ENCODE assay signal across 18 mouse cellular contexts in the genomic region with DNA sequence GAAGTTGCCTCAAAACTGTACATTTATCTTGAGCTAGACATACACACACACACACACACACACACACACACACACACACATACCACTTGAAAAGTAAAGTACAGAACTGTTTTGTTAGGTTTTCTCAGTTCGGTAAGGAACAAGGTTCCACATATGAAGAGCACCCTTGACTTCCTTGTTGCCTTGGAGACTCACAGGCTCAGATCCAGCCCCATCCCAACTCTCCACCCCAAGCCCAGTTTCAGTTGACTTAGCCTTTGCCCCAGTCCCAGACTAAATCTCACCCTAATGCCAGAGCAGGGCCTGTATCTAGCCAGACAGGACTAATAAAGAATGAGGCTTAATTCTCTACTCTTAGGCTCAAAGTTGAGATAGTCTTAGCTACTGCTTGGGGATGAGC. TPM values are rescaled to one million over a fixed set of nuclear protein-coding genes. Genes with fewer than 3 reads are reported as not detected.
DNase-seq lines count a peak whose midpoint lies in the region; ATAC-seq and TF ChIP-seq lines count a peak whose summit lies in the region.
"Had no signal": no experiment of that assay in that cellular context is flagged by ENCODE, and none has a peak within 500 bp of the region (broad histone marks: within the 10 kb centered on the region; RNA-seq: fewer than 3 reads in every experiment).

No protein-coding gene starts in this region.

- H3K4me1 ChIP-seq in intestine, embryonic 15.5 days (replicated peaks): no peaks in the 10 kb centered on the region
- peaks cover 6% of the 10 kb centered on the region; the same call in 1 of the 2 replicates for H3K4me1 ChIP-seq in intestine, postnatal 0 days (replicated peaks; ENCODE audit: control insufficient read depth, insufficient read depth, low read length)
- peaks cover 5% of the 10 kb centered on the region for H3K4me1 ChIP-seq in E14TG2a.4 (replicated peaks; ENCODE audit: low read depth, low read length)
- H3K4me1 ChIP-seq in intestine, embryonic 16.5 days (ENCODE audit: control insufficient read depth, insufficient read depth, low read length): peaks cover 6% of the 10 kb centered on the region; the same call in 1 of the 2 replicates
- H3K4me1 ChIP-seq in hindbrain, embryonic 10.5 days (replicated peaks): no peaks in the 10 kb centered on the region
- H3K4me1 ChIP-seq: embryonic facial prominence, embryonic 10.5 days; heart, embryonic 10.5 days; neural tube, embryonic 13.5 days; stomach, embryonic 15.5 days had no signal

- H3K9me3 ChIP-seq in intestine, embryonic 15.5 days: no peaks in the 10 kb centered on the region
- no peaks in the 10 kb centered on the region for H3K9me3 ChIP-seq in intestine, postnatal 0 days (ENCODE audit: control insufficient read depth)
- H3K9me3 ChIP-seq in E14TG2a.4 (ENCODE audit: low read length): no peaks in the 10 kb centered on the region
- no peaks in the 10 kb centered on the region for H3K9me3 ChIP-seq in intestine, embryonic 16.5 days (ENCODE audit: control insufficient read depth, low read length)
- H3K9me3 ChIP-seq in hindbrain, embryonic 10.5 days: no peaks in the 10 kb centered on the region
- H3K9me3 ChIP-seq: embryonic facial prominence, embryonic 10.5 days; heart, embryonic 10.5 days; neural tube, embryonic 13.5 days; stomach, embryonic 15.5 days had no signal

- H3K9ac ChIP-seq in intestine, embryonic 15.5 days: no peak overlapping the region
- H3K9ac ChIP-seq in intestine, postnatal 0 days (ENCODE audit: low read depth, low read length): no peak overlapping the region
- H3K9ac ChIP-seq in intestine, embryonic 16.5 days (ENCODE audit: low read depth, low read length): no peak overlapping the region
- H3K9ac ChIP-seq: neural tube, embryonic 13.5 days; stomach, embryonic 15.5 days had no signal

- no peak overlapping the region for H3K4me2 ChIP-seq in intestine, embryonic 15.5 days (replicated peaks)
- no peak overlapping the region for H3K4me2 ChIP-seq in intestine, postnatal 0 days (replicated peaks; ENCODE audit: low read depth)
- no peak overlapping the region for H3K4me2 ChIP-seq in intestine, embryonic 16.5 days (ENCODE audit: low read depth, low read length)
- H3K4me2 ChIP-seq: neural tube, embryonic 13.5 days; stomach, embryonic 15.5 days had no signal

- H3K36me3 ChIP-seq in intestine, embryonic 15.5 days: no peaks in the 10 kb centered on the region
- no peaks in the 10 kb centered on the region for H3K36me3 ChIP-seq in intestine, postnatal 0 days (ENCODE audit: control insufficient read depth, insufficient read depth)
- H3K36me3 ChIP-seq in E14TG2a.4 (ENCODE audit: insufficient read depth, low read length): no peaks in the 10 kb centered on the region
- H3K36me3 ChIP-seq in intestine, embryonic 16.5 days (ENCODE audit: control insufficient read depth, insufficient read depth, low read length): no peaks in the 10 kb centered on the region
- no peaks in the 10 kb centered on the region for H3K36me3 ChIP-seq in hindbrain, embryonic 10.5 days
- H3K36me3 ChIP-seq: embryonic facial prominence, embryonic 10.5 days; heart, embryonic 10.5 days; neural tube, embryonic 13.5 days; stomach, embryonic 15.5 days had no signal

- TF ChIP-seq CTCF in intestine, postnatal 0 days (IDR thresholded peaks at IDR 0.05; ENCODE audit: low read depth): no peak
- TF ChIP-seq CTCF in E14TG2a.4 (conservative IDR thresholded peaks at IDR 0.05; ENCODE audit: low read length): no peak

- no peak overlapping the region for H3K4me3 ChIP-seq in intestine, embryonic 15.5 days (replicated peaks)
- H3K4me3 ChIP-seq in intestine, postnatal 0 days (ENCODE audit: low read depth, low read length): no peak overlapping the region
- H3K4me3 ChIP-seq in E14TG2a.4 (replicated peaks; ENCODE audit: low read length): peak overlapping the region; percentile 41
- H3K4me3 ChIP-seq in intestine, embryonic 16.5 days (ENCODE audit: low read length): no peak overlapping the region
- H3K4me3 ChIP-seq in hindbrain, embryonic 10.5 days: no peak overlapping the region
- H3K4me3 ChIP-seq: embryonic facial prominence, embryonic 10.5 days; heart, embryonic 10.5 days; neural tube, embryonic 13.5 days; stomach, embryonic 15.5 days had no signal

- ATAC-seq in intestine, embryonic 15.5 days: peak; percentile 33
- ATAC-seq in intestine, postnatal 0 days: no peak
- ATAC-seq in intestine, embryonic 16.5 days: peak; percentile 30; the same call in 1 of the 2 replicates
- ATAC-seq: hindbrain, embryonic 16.5 days had no signal

- 36% methylated on average over 1 of the region's 1 CpGs for WGBS in intestine, embryonic 15.5 days
- 24% methylated on average over 1 of the region's 1 CpGs for WGBS in intestine, postnatal 0 days
- 54% methylated on average over 1 of the region's 1 CpGs for WGBS in intestine, embryonic 16.5 days
- WGBS in hindbrain, embryonic 10.5 days: 86% methylated on average over 1 of the region's 1 CpGs

- H3K27ac ChIP-seq in intestine, embryonic 15.5 days: no peak overlapping the region
- H3K27ac ChIP-seq in intestine, postnatal 0 days (ENCODE audit: low read depth, low read length): no peak overlapping the region
- H3K27ac ChIP-seq in intestine, embryonic 16.5 days (ENCODE audit: low read length): peak overlapping the region; percentile 20; the same call in 1 of the 2 replicates
- no peak overlapping the region for H3K27ac ChIP-seq in hindbrain, embryonic 10.5 days
- H3K27ac ChIP-seq: embryonic facial prominence, embryonic 10.5 days; heart, embryonic 10.5 days; neural tube, embryonic 13.5 days; stomach, embryonic 15.5 days had no signal

- peak; percentile 5 for DNase-seq in lung, postnatal 14 days
- no peak for DNase-seq in urinary bladder, adult 2 months (ENCODE audit: low spot score)
- DNase-seq in hindbrain, embryonic 10.5 days (ENCODE audit: low spot score): no peak
- DNase-seq: B cell, adult 2 months; cerebellum, adult 11 months; cerebellum, postnatal 25 days; gastrocnemius, postnatal 14 days; heart, postnatal 14 days; thymus, postnatal 14 days had no signal

- no peaks in the 10 kb centered on the region for H3K27me3 ChIP-seq in intestine, embryonic 15.5 days (replicated peaks)
- no peaks in the 10 kb centered on the region for H3K27me3 ChIP-seq in intestine, postnatal 0 days (replicated peaks; ENCODE audit: control insufficient read depth, insufficient read depth, low read length)
- no peaks in the 10 kb centered on the region for H3K27me3 ChIP-seq in E14TG2a.4 (ENCODE audit: insufficient read depth, low read length)
- no peaks in the 10 kb centered on the region for H3K27me3 ChIP-seq in intestine, embryonic 16.5 days (replicated peaks; ENCODE audit: control insufficient read depth, insufficient read depth, low read length)
- no peaks in the 10 kb centered on the region for H3K27me3 ChIP-seq in hindbrain, embryonic 10.5 days (ENCODE audit: insufficient read depth, poor library complexity, severe bottlenecking)
- H3K27me3 ChIP-seq: neural tube, embryonic 13.5 days; stomach, embryonic 15.5 days had no signal

RNA-seq across cellular contexts. Expression of a gene that starts 16.9 kb away (rescaled TPM):
- polyA plus RNA-seq in intestine, embryonic 15.5 days (2015; fragmentation: Nextera tagmentation; extraction: Ambion mirVana): 0.58 and 0.64 TPM in 2 replicates
- 2.4 and 3.1 TPM in 2 replicates for polyA plus RNA-seq in intestine, postnatal 0 days (2015; fragmentation: Nextera tagmentation; extraction: Ambion mirVana)
- 0.47 and 0.70 TPM in 2 replicates for polyA plus RNA-seq in intestine, embryonic 16.5 days (2015; fragmentation: Nextera tagmentation; extraction: Ambion mirVana)
- polyA plus RNA-seq in urinary bladder, adult 2 months (2012; rRNA removed): 0.53 and 0.67 TPM in 2 replicates
- polyA plus RNA-seq in hindbrain, embryonic 10.5 days (2016; fragmentation: Nextera tagmentation; extraction: Ambion mirVana): 0.35 TPM in 1 of 2 replicates, not detected in the other
- polyA plus RNA-seq: embryonic facial prominence, embryonic 10.5 days; heart, embryonic 10.5 days; hindbrain, embryonic 16.5 days; neural tube, embryonic 13.5 days had no signal
